Mouse (Mus musculus): ENCODE data around the gene Nfkbiz. TPM values are rescaled to one million over a fixed set of nuclear protein-coding genes. Genes with fewer than 3 reads are reported as not detected.
"Not testable (repeated sequence)": the region's sequence is repeated elsewhere in the genome, so short reads cannot be mapped to it uniquely, and the experiment has no call there.

Nfkbiz gene
- polyA plus RNA-seq, 1 experiment from 2014 or later = 4.9 TPM

GRCm38 (mm10) chr16:55850485-55850884, 11.8 kb upstream of the Nfkbiz start:
- no peak for ATAC-seq (replicated peaks; ENCODE audit: low FRiP score, low read depth)
- Histone ChIP-seq H3K36me3 (ENCODE audit: insufficient read depth, low read length) (no peaks in the 10 kb centered on the region), H3K27me3 (ENCODE audit: insufficient read depth, low read length) (no peaks in the 10 kb centered on the region), H3K4me3 (replicated peaks; ENCODE audit: low read depth, low read length) (no peak overlapping the region), H3K9ac (ENCODE audit: low read depth, low read length) (no peak overlapping the region), H3K9me3 (replicated peaks; ENCODE audit: low read length) (no peaks in the 10 kb centered on the region), H3K27ac (no peak overlapping the region), H3K4me2 (ENCODE audit: low read length) (no peak overlapping the region), H3K4me1 (replicated peaks; ENCODE audit: insufficient read depth, low read length) (no peaks in the 10 kb centered on the region; the same call in 1 of the 2 replicates)
- TF ChIP-seq CTCF (IDR thresholded peaks at IDR 0.05; ENCODE audit: low read depth) = no peak
- no peak for DNase-seq (ENCODE audit: low spot score)
- 86% methylated on average over 3 of the region's 3 CpGs for WGBS

GRCm38 (mm10) chr16:55847679-55848078, 9.0 kb upstream of the Nfkbiz start:
- Histone ChIP-seq H3K4me2 (ENCODE audit: low read length) (no peak overlapping the region), H3K36me3 (ENCODE audit: insufficient read depth, low read length) (peaks cover 9% of the 10 kb centered on the region; the same call in 1 of the 2 replicates), H3K4me3 (replicated peaks; ENCODE audit: low read depth, low read length) (no peak overlapping the region), H3K27ac (no peak overlapping the region), H3K4me1 (replicated peaks; ENCODE audit: insufficient read depth, low read length) (no peaks in the 10 kb centered on the region; the same call in 1 of the 2 replicates), H3K9ac (ENCODE audit: low read depth, low read length) (no peak overlapping the region), H3K9me3 (replicated peaks; ENCODE audit: low read length) (no peaks in the 10 kb centered on the region), H3K27me3 (ENCODE audit: insufficient read depth, low read length) (no peaks in the 10 kb centered on the region)
- no peak for TF ChIP-seq CTCF (IDR thresholded peaks at IDR 0.05; ENCODE audit: low read depth)
- ATAC-seq (replicated peaks; ENCODE audit: low FRiP score, low read depth) (no peak), DNase-seq (ENCODE audit: low spot score) (no peak)
- 59% methylated on average over 8 of the region's 8 CpGs for WGBS

- no peak for ATAC-seq (replicated peaks; ENCODE audit: low FRiP score, low read depth)
These were observed 6.1 kb upstream of the Nfkbiz start for GRCm38 (mm10) chr16:55844847-55845246.

GRCm38 (mm10) chr16:55843919-55844318, 5.2 kb upstream of the Nfkbiz start:
- Histone ChIP-seq H3K9ac (ENCODE audit: low read depth, low read length) (no peak overlapping the region), H3K27ac (no peak overlapping the region), H3K4me2 (ENCODE audit: low read length) (no peak overlapping the region), H3K4me1 (replicated peaks; ENCODE audit: insufficient read depth, low read length) (no peaks in the 10 kb centered on the region; the same call in 1 of the 2 replicates), H3K4me3 (replicated peaks; ENCODE audit: low read depth, low read length) (no peak overlapping the region), H3K9me3 (replicated peaks; ENCODE audit: low read length) (no peaks in the 10 kb centered on the region), H3K27me3 (ENCODE audit: insufficient read depth, low read length) (no peaks in the 10 kb centered on the region), H3K36me3 (ENCODE audit: insufficient read depth, low read length) (peaks cover 9% of the 10 kb centered on the region; the same call in 1 of the 2 replicates)
- ATAC-seq (replicated peaks; ENCODE audit: low FRiP score, low read depth) = no peak
- WGBS = 92% methylated on average over 12 of the region's 12 CpGs
- no peak for DNase-seq (ENCODE audit: low spot score)
- no peak for TF ChIP-seq CTCF (IDR thresholded peaks at IDR 0.05; ENCODE audit: low read depth)

More at GRCm38 (mm10) chr16:55844847-55845246, 6.1 kb upstream of the Nfkbiz start:
- DNase-seq (ENCODE audit: low spot score) = no peak
- H3K4me3 ChIP-seq (replicated peaks; ENCODE audit: low read depth, low read length) = no peak overlapping the region
- H3K9ac ChIP-seq (ENCODE audit: low read depth, low read length) = no peak overlapping the region
- no peaks in the 10 kb centered on the region for H3K9me3 ChIP-seq (replicated peaks; ENCODE audit: low read length)
- no peak for TF ChIP-seq CTCF (IDR thresholded peaks at IDR 0.05; ENCODE audit: low read depth)
- H3K4me2 ChIP-seq (ENCODE audit: low read length) = no peak overlapping the region
- peaks cover 9% of the 10 kb centered on the region; the same call in 1 of the 2 replicates for H3K36me3 ChIP-seq (ENCODE audit: insufficient read depth, low read length)
- WGBS = 96% methylated on average over 3 of the region's 3 CpGs
- H3K4me1 ChIP-seq (replicated peaks; ENCODE audit: insufficient read depth, low read length) = no peaks in the 10 kb centered on the region; the same call in 1 of the 2 replicates
- H3K27ac ChIP-seq = no peak overlapping the region
- no peaks in the 10 kb centered on the region for H3K27me3 ChIP-seq (ENCODE audit: insufficient read depth, low read length)

- Histone ChIP-seq H3K36me3 (ENCODE audit: insufficient read depth, low read length) (peaks cover 9% of the 10 kb centered on the region; the same call in 1 of the 2 replicates), H3K27me3 (ENCODE audit: insufficient read depth, low read length) (no peaks in the 10 kb centered on the region), H3K4me1 (replicated peaks; ENCODE audit: insufficient read depth, low read length) (no peaks in the 10 kb centered on the region; the same call in 1 of the 2 replicates), H3K27ac (no peak overlapping the region), H3K9ac (ENCODE audit: low read depth, low read length) (no peak overlapping the region), H3K4me2 (ENCODE audit: low read length) (no peak overlapping the region), H3K4me3 (replicated peaks; ENCODE audit: low read depth, low read length) (no peak overlapping the region), H3K9me3 (replicated peaks; ENCODE audit: low read length) (no peaks in the 10 kb centered on the region)
- peak; percentile 60 for DNase-seq (ENCODE audit: low spot score)
- 68% methylated on average over 5 of the region's 5 CpGs for WGBS
- TF ChIP-seq CTCF (IDR thresholded peaks at IDR 0.05; ENCODE audit: low read depth) = no peak
- ATAC-seq (replicated peaks; ENCODE audit: low FRiP score, low read depth) = no peak
These were observed 4.4 kb upstream of the Nfkbiz start for GRCm38 (mm10) chr16:55843134-55843533.

- H3K4me3 ChIP-seq (replicated peaks; ENCODE audit: low read depth, low read length) = no peak overlapping the region
- peaks cover 9% of the 10 kb centered on the region; the same call in 1 of the 2 replicates for H3K36me3 ChIP-seq (ENCODE audit: insufficient read depth, low read length)
- WGBS = 83% methylated on average over 6 of the region's 6 CpGs
- H3K27ac ChIP-seq = no peak overlapping the region
- DNase-seq (ENCODE audit: low spot score) (no peak), ATAC-seq (replicated peaks; ENCODE audit: low FRiP score, low read depth) (no peak)
- no peaks in the 10 kb centered on the region for H3K4me1 ChIP-seq (replicated peaks; ENCODE audit: insufficient read depth, low read length)
- no peaks in the 10 kb centered on the region for H3K9me3 ChIP-seq (replicated peaks; ENCODE audit: low read length)
- no peaks in the 10 kb centered on the region for H3K27me3 ChIP-seq (ENCODE audit: insufficient read depth, low read length)
- H3K4me2 ChIP-seq (ENCODE audit: low read length) = no peak overlapping the region
- no peak overlapping the region for H3K9ac ChIP-seq (ENCODE audit: low read depth, low read length)
- TF ChIP-seq CTCF (IDR thresholded peaks at IDR 0.05; ENCODE audit: low read depth) = no peak
These were observed 2.8 kb upstream of the Nfkbiz start for GRCm38 (mm10) chr16:55841506-55841905.

GRCm38 (mm10) chr16:55838129-55838509, 580 bp downstream of the Nfkbiz start:
- no peak for TF ChIP-seq CTCF (IDR thresholded peaks at IDR 0.05; ENCODE audit: low read depth)
- no peaks in the 10 kb centered on the region for H3K27me3 ChIP-seq (ENCODE audit: insufficient read depth, low read length)
- peak overlapping the region; percentile 56 for H3K4me2 ChIP-seq (ENCODE audit: low read length)
- peak overlapping the region; percentile 66 for H3K9ac ChIP-seq (ENCODE audit: low read depth, low read length)
- DNase-seq (ENCODE audit: low spot score) = no peak
- H3K36me3 ChIP-seq (ENCODE audit: insufficient read depth, low read length) = no peaks in the 10 kb centered on the region
- WGBS = 4% methylated on average over 3 of the region's 3 CpGs
- peak overlapping the region; percentile 73 for H3K27ac ChIP-seq
- H3K4me3 ChIP-seq (replicated peaks; ENCODE audit: low read depth, low read length) = peak overlapping the region; percentile 44
- H3K9me3 ChIP-seq (replicated peaks; ENCODE audit: low read length) = no peaks in the 10 kb centered on the region
- ATAC-seq (replicated peaks; ENCODE audit: low FRiP score, low read depth) = no peak
- H3K4me1 ChIP-seq (replicated peaks; ENCODE audit: insufficient read depth, low read length) = no peaks in the 10 kb centered on the region

GRCm38 (mm10) chr16:55837653-55838052, 1.0 kb downstream of the Nfkbiz start:
- peak overlapping the region; percentile 56; the same call in 1 of the 2 replicates for H3K4me2 ChIP-seq (ENCODE audit: low read length)
- 89% methylated on average over 8 of the region's 8 CpGs for WGBS
- H3K4me3 ChIP-seq (replicated peaks; ENCODE audit: low read depth, low read length) = peak overlapping the region; percentile 44; the same call in 1 of the 2 replicates

More at GRCm38 (mm10) chr16:55837653-55838052, 1.0 kb downstream of the Nfkbiz start:
- H3K36me3 ChIP-seq (ENCODE audit: insufficient read depth, low read length); H3K9ac ChIP-seq (ENCODE audit: low read depth, low read length); H3K27ac ChIP-seq; H3K27me3 ChIP-seq (ENCODE audit: insufficient read depth, low read length); H3K9me3 ChIP-seq (replicated peaks; ENCODE audit: low read length); DNase-seq (ENCODE audit: low spot score); H3K4me1 ChIP-seq (replicated peaks; ENCODE audit: insufficient read depth, low read length); ATAC-seq (replicated peaks; ENCODE audit: low FRiP score, low read depth): not testable (repeated sequence)

Data from kidney, postnatal 0 days (tissue).